Mouse (Mus musculus): ENCODE data around the gene Tmem88.
A peak's percentile ranks its signal among the peaks of the same experiment; 100 is the strongest.

The Tmem88 gene

GRCm38 (mm10) chr11:69398059-69398458 is at the start of gene Tmem88:
Tmem88 (minus strand) TSS chr11:69398234.
- peak; percentile 78 for DNase-seq (ENCODE audit: extremely low spot score)

- DNase-seq (ENCODE audit: extremely low spot score): no peak
Observed at GRCm38 (mm10) chr11:69447299-69447698, 49.3 kb upstream of the Tmem88 start.

- DNase-seq (ENCODE audit: extremely low spot score): peak; percentile 28
Observed at GRCm38 (mm10) chr11:69443328-69443727, 45.3 kb upstream of the Tmem88 start.

- no peak for DNase-seq (ENCODE audit: extremely low spot score)
Observed at GRCm38 (mm10) chr11:69437291-69437690, 39.3 kb upstream of the Tmem88 start.

- no peak for DNase-seq (ENCODE audit: extremely low spot score)
Observed at GRCm38 (mm10) chr11:69433189-69433588, 35.2 kb upstream of the Tmem88 start.

- no peak for DNase-seq (ENCODE audit: extremely low spot score)
Observed at GRCm38 (mm10) chr11:69432640-69432982, 34.6 kb upstream of the Tmem88 start.

GRCm38 (mm10) chr11:69431829-69432639 is 34.0 kb upstream of the Tmem88 start:
- DNase-seq (ENCODE audit: extremely low spot score): peak; percentile 70

GRCm38 (mm10) chr11:69430631-69431030 is 32.6 kb upstream of the Tmem88 start:
- DNase-seq (ENCODE audit: extremely low spot score): no peak

GRCm38 (mm10) chr11:69429313-69429712 is 31.3 kb upstream of the Tmem88 start:
- no peak for DNase-seq (ENCODE audit: extremely low spot score)

- DNase-seq (ENCODE audit: extremely low spot score): no peak
Observed at GRCm38 (mm10) chr11:69428751-69429150, 30.7 kb upstream of the Tmem88 start.

- no peak for DNase-seq (ENCODE audit: extremely low spot score)
Observed at GRCm38 (mm10) chr11:69426246-69426645, 28.2 kb upstream of the Tmem88 start.

- DNase-seq (ENCODE audit: extremely low spot score): no peak
Observed at GRCm38 (mm10) chr11:69423885-69424284, 25.9 kb upstream of the Tmem88 start.

- no peak for DNase-seq (ENCODE audit: extremely low spot score)
Observed at GRCm38 (mm10) chr11:69422842-69423241, 24.8 kb upstream of the Tmem88 start.

- no peak for DNase-seq (ENCODE audit: extremely low spot score)
Observed at GRCm38 (mm10) chr11:69421131-69421977, 23.3 kb upstream of the Tmem88 start.

- DNase-seq (ENCODE audit: extremely low spot score): no peak
Observed at GRCm38 (mm10) chr11:69420554-69421000, 22.5 kb upstream of the Tmem88 start.

GRCm38 (mm10) chr11:69419813-69420553 is 21.9 kb upstream of the Tmem88 start:
- DNase-seq (ENCODE audit: extremely low spot score): peak; percentile 77

- DNase-seq (ENCODE audit: extremely low spot score): peak; percentile 52
Observed at GRCm38 (mm10) chr11:69419443-69419812, 21.4 kb upstream of the Tmem88 start.

GRCm38 (mm10) chr11:69418481-69419442 is 20.7 kb upstream of the Tmem88 start:
- peak; percentile 98 for DNase-seq (ENCODE audit: extremely low spot score)

- peak; percentile 97 for DNase-seq (ENCODE audit: extremely low spot score)
Observed at GRCm38 (mm10) chr11:69417449-69418384, 19.7 kb upstream of the Tmem88 start.
